Mouse (Mus musculus) liver, postnatal 0 days (tissue): ENCODE data around the gene Ncor2.

Experiments
- CTCF ChIP-seq: sonication (generic); IDR thresholded peaks from 2 replicates; pipeline ENCODE4 v1.5.1; 2016; ENCODE audit warnings: antibody characterized with exemption, low read depth
- EP300 ChIP-seq: IDR thresholded peaks from 2 replicates; pipeline ENCODE4 v1.6.1; 2016; ENCODE audit warnings: antibody characterized with exemption, low read depth, mild to moderate bottlenecking

GRCm38 (mm10) chr5:125151872-125152534, 27.0 kb downstream of the Ncor2 start:
- TF ChIP-seq CTCF (no peak), EP300 (no peak)
